ENCODE assay signal across 8 mouse cellular contexts in genomic region chr17:32492349-32492980, GRCm38 (mm10). TPM values are rescaled to one million over a fixed set of nuclear protein-coding genes. Genes with fewer than 3 reads are reported as not detected.
A peak's percentile ranks its signal among the peaks of the same experiment; 100 is the strongest.
DNase-seq lines count a peak whose midpoint lies in the region; ATAC-seq lines count a peak whose summit lies in the region.

No protein-coding gene starts in this region.

- peaks cover 11% of the 10 kb centered on the region for H3K27me3 ChIP-seq in erythroblast, embryonic 14.5 days (ENCODE audit: control insufficient read depth)
- H3K27me3 ChIP-seq in limb, embryonic 10.5 days (ENCODE audit: low read depth, poor library complexity, severe bottlenecking): peaks cover 40% of the 10 kb centered on the region

- WGBS in limb, embryonic 10.5 days: 6% methylated on average over 30 of the region's 30 CpGs

- ATAC-seq in megakaryocyte-erythroid progenitor cell, adult 5-6 weeks (replicated peaks; ENCODE audit: low FRiP score, low TSS enrichment, poor library complexity, severe bottlenecking): peak; percentile 73

- H3K27ac ChIP-seq in limb, embryonic 10.5 days: no peak overlapping the region

- peaks cover 3% of the 10 kb centered on the region; the same call in 1 of the 2 replicates for H3K9me3 ChIP-seq in erythroblast, embryonic 14.5 days (ENCODE audit: control insufficient read depth, low read length)
- no peaks in the 10 kb centered on the region for H3K9me3 ChIP-seq in limb, embryonic 10.5 days (replicated peaks)

- DNase-seq in right cerebral cortex, postnatal 4 days: peak; percentile 12
- no peak for DNase-seq in right cerebral cortex, adult 2 months (ENCODE audit: low spot score in 2 of 2)
- DNase-seq in heart, postnatal 4 days: peak; percentile 46
- DNase-seq in limb, embryonic 10.5 days (ENCODE audit: low spot score): peak; percentile 49
- DNase-seq in testis, postnatal 14 days (ENCODE audit: low spot score): peak; percentile 38
- DNase-seq in left cerebral cortex, adult 9 months (ENCODE audit: low spot score in 2 of 2): no peak

- peaks cover 8% of the 10 kb centered on the region for H3K4me1 ChIP-seq in erythroblast, embryonic 14.5 days (ENCODE audit: control insufficient read depth)
- H3K4me1 ChIP-seq in limb, embryonic 10.5 days: peaks cover 5% of the 10 kb centered on the region; the same call in 1 of the 2 replicates

- no peaks in the 10 kb centered on the region for H3K36me3 ChIP-seq in erythroblast, embryonic 14.5 days (ENCODE audit: control insufficient read depth)
- H3K36me3 ChIP-seq in limb, embryonic 10.5 days: no peaks in the 10 kb centered on the region

- H3K4me3 ChIP-seq in erythroblast, embryonic 14.5 days (replicated peaks): peak overlapping the region; percentile 44
- H3K4me3 ChIP-seq in limb, embryonic 10.5 days: peak overlapping the region; percentile 44

RNA-seq across cellular contexts. Expression of gene Cyp4f17, which starts 13.4 kb away (rescaled TPM):
- polyA plus RNA-seq in erythroblast, embryonic 14.5 days (2012): not detected in 2 replicates
- total RNA-seq in heart, postnatal 4 days (2021): 1 to 10 TPM; 8.0 to 9.1 TPM
- 5.6 and 9.2 TPM in 2 replicates for polyA plus RNA-seq in limb, embryonic 10.5 days (2016; fragmentation: Nextera tagmentation; extraction: Ambion mirVana)
- total RNA-seq in megakaryocyte-erythroid progenitor cell, adult 5-6 weeks (2014; fragmentation: Nextera tagmentation): 3.1 TPM in 1 of 2 replicates, not detected in the other
- total RNA-seq in megakaryocyte-erythroid progenitor cell, adult 5-6 weeks (2017): not detected in 2 replicates

RNA-seq across cellular contexts. Expression of gene Cyp4f39, which starts 39.9 kb away (rescaled TPM):
- 0.03 TPM in 2 replicates for polyA plus RNA-seq in erythroblast, embryonic 14.5 days (2012)
- under 1 TPM; 0.17 to 0.43 TPM for total RNA-seq in heart, postnatal 4 days (2021)
- not detected in 2 replicates for polyA plus RNA-seq in limb, embryonic 10.5 days (2016; fragmentation: Nextera tagmentation; extraction: Ambion mirVana)
- total RNA-seq in megakaryocyte-erythroid progenitor cell, adult 5-6 weeks (2014; fragmentation: Nextera tagmentation): 1.4 and 1.7 TPM in 2 replicates
- 4.3 and 5.9 TPM in 2 replicates for total RNA-seq in megakaryocyte-erythroid progenitor cell, adult 5-6 weeks (2017)

RNA-seq across cellular contexts. Expression of gene Cyp4f16, which starts 43.9 kb away (rescaled TPM):
- 0.02 TPM in 1 of 2 replicates, not detected in the other for polyA plus RNA-seq in erythroblast, embryonic 14.5 days (2012)
- 10 to 100 TPM; 11.9 to 15.3 TPM for total RNA-seq in heart, postnatal 4 days (2021)
- polyA plus RNA-seq in limb, embryonic 10.5 days (2016; fragmentation: Nextera tagmentation; extraction: Ambion mirVana): 13.4 and 19.2 TPM in 2 replicates
- total RNA-seq in megakaryocyte-erythroid progenitor cell, adult 5-6 weeks (2014; fragmentation: Nextera tagmentation): 6.2 and 9.2 TPM in 2 replicates
- 3.4 and 10.3 TPM in 2 replicates for total RNA-seq in megakaryocyte-erythroid progenitor cell, adult 5-6 weeks (2017)

Comparison
In these comparisons a context has a peak if more than half of its experiments do, and no peak if none do; other contexts are left out.
1. DNase-seq: peak in right cerebral cortex, postnatal 4 days (single experiment), heart, postnatal 4 days (single experiment), limb, embryonic 10.5 days (single experiment) and testis, postnatal 14 days (single experiment); none in right cerebral cortex, adult 2 months (0 of 2) and left cerebral cortex, adult 9 months (0 of 2).